Mouse (Mus musculus): ENCODE data around the gene Gm17660. TPM values are rescaled to one million over a fixed set of nuclear protein-coding genes. Genes with fewer than 3 reads are reported as not detected.

Gm17660 gene
- total and polyA plus RNA-seq, 3 experiments: not detected

DNA sequence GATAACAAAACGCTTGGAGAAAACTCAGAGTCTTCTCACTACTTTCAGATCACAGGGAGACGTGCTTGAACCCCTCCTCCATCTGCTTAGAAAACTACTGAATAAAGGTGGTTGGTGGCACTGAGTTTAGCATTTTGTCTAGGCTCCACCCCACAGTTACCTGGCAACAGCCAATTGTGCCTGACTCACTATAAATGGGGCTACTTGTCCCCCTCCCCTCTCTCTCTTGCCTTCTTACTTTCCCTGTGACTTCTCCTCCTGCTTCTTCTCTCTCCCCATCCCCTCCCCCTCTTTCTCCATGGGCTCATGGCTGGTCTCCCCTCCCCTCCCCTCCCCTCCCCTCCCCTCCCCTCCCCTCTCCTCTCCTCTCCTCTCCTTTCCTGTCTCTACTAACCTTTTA, 26.7 kb upstream of the Gm17660 start:
- no peak for DNase-seq (ENCODE audit: low read depth, low spot score)
- Histone ChIP-seq H3K9me3 (replicated peaks; ENCODE audit: insufficient read depth, low read length) (no peaks in the 10 kb centered on the region), H3K4me3 (ENCODE audit: control insufficient read depth in 1 of 2, insufficient read depth in 1 of 2, low read depth in 2 of 2, low read length in 2 of 2) (no peak overlapping the region), H3K27ac (ENCODE audit: control insufficient read depth, low read depth, low read length) (no peak overlapping the region), H3K79me2 (ENCODE audit: control insufficient read depth, insufficient read depth, low read length, poor library complexity) (no peaks in the 10 kb centered on the region), H3K36me3 (ENCODE audit: control insufficient read depth in 1 of 2, insufficient read depth in 2 of 2, low read length in 2 of 2) (no peaks in the 10 kb centered on the region), H3K4me1 (ENCODE audit: control insufficient read depth in 1 of 2, insufficient read depth in 2 of 2, low read length in 2 of 2) (no peaks in the 10 kb centered on the region), H3K9ac (ENCODE audit: control insufficient read depth, low read depth, low read length, poor library complexity, severe bottlenecking) (no peak overlapping the region), H3K27me3 (ENCODE audit: control insufficient read depth in 1 of 2, insufficient read depth in 2 of 2, low read length in 2 of 2) (peaks cover 0 to 2% of the 10 kb centered on the region in 2 experiments; a peak in 1 of 4 replicates)
- no peak for TF ChIP-seq ZKSCAN1 (IDR thresholded peaks at IDR 0.05; ENCODE audit: low read depth, low read length)
- TF ChIP-seq USF2 (IDR thresholded peaks at IDR 0.05; ENCODE audit: borderline replicate concordance in 1 of 2, insufficient read depth in 1 of 2, low read depth in 1 of 2, low read length in 2 of 2): no peak
- no peak for TF ChIP-seq E2F4 (IDR thresholded peaks at IDR 0.05; ENCODE audit: borderline replicate concordance, low read depth, low read length)
- no peak for TF ChIP-seq ELF1 (IDR thresholded peaks at IDR 0.05; ENCODE audit: low read depth, low read length)
- TF ChIP-seq GATA1 (IDR thresholded peaks at IDR 0.05; ENCODE audit: low read depth, low read length): no peak
- TF ChIP-seq ZC3H11A (IDR thresholded peaks at IDR 0.05; ENCODE audit: low read depth, low read length): no peak
- no peak for TF ChIP-seq MAFK (IDR thresholded peaks at IDR 0.05; ENCODE audit: borderline replicate concordance, low read depth, low read length)
- TF ChIP-seq EP300 (IDR thresholded peaks at IDR 0.05; ENCODE audit: low read depth in 1 of 2, low read length in 2 of 2): no peak
- TF ChIP-seq NELFE (IDR thresholded peaks at IDR 0.05; ENCODE audit: low read depth, low read length): no peak
- TF ChIP-seq RCOR1 (IDR thresholded peaks at IDR 0.05; ENCODE audit: low read depth, low read length): no peak
- TF ChIP-seq SIN3A (IDR thresholded peaks at IDR 0.05; ENCODE audit: low read length): no peak
- no peak for TF ChIP-seq ETS1 (IDR thresholded peaks at IDR 0.05; ENCODE audit: low read depth, low read length)
- TF ChIP-seq MYB (IDR thresholded peaks at IDR 0.05; ENCODE audit: low read depth, low read length): no peak
- no peak for TF ChIP-seq JUND (IDR thresholded peaks at IDR 0.05; ENCODE audit: low read depth, low read length)
- no peak for TF ChIP-seq UBTF (IDR thresholded peaks at IDR 0.05; ENCODE audit: borderline replicate concordance, insufficient read depth, low read depth, low read length)
- TF ChIP-seq RAD21 (IDR thresholded peaks at IDR 0.05; ENCODE audit: low read depth, low read length): no peak
- no peak for TF ChIP-seq MAZ (IDR thresholded peaks at IDR 0.05; ENCODE audit: low read depth, low read length)
- no peak for TF ChIP-seq POLR2AphosphoS5 (IDR thresholded peaks at IDR 0.05; ENCODE audit: borderline replicate concordance, low read depth, low read length)
- no peak for TF ChIP-seq MXI1 (IDR thresholded peaks at IDR 0.05; ENCODE audit: low read depth, low read length)
- TF ChIP-seq NRF1 (IDR thresholded peaks at IDR 0.05; ENCODE audit: insufficient read depth, low read depth, low read length, poor library complexity, severe bottlenecking): no peak

DNA sequence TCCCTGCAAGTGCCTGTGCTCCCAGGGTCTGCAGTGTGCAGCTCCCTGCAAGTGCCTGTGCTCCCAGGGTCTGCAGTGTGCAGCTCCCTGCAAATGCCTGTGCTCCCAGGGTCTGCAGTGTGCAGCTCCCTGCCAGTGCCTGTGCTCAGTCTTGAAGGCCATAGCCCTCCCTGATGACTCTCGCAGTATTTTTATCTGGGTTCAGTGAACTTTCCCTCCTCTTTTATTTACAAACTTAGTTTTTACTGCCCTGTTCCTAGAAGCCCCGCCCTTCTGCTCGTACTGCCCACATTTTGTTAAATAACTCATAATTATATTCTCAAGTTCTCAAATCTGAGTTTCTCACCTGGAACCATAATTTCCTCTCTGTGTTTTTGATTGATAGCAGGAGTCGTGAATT, 25.8 kb upstream of the Gm17660 start:
- Histone ChIP-seq H3K27ac (ENCODE audit: control insufficient read depth, low read depth, low read length) (no peak overlapping the region), H3K36me3 (ENCODE audit: control insufficient read depth in 1 of 2, insufficient read depth in 2 of 2, low read length in 2 of 2) (no peaks in the 10 kb centered on the region), H3K4me1 (ENCODE audit: control insufficient read depth in 1 of 2, insufficient read depth in 2 of 2, low read length in 2 of 2) (no peaks in the 10 kb centered on the region), H3K4me3 (ENCODE audit: control insufficient read depth in 1 of 2, insufficient read depth in 1 of 2, low read depth in 2 of 2, low read length in 2 of 2) (no peak overlapping the region), H3K9me3 (replicated peaks; ENCODE audit: insufficient read depth, low read length) (no peaks in the 10 kb centered on the region), H3K79me2 (ENCODE audit: control insufficient read depth, insufficient read depth, low read length, poor library complexity) (no peaks in the 10 kb centered on the region), H3K27me3 (ENCODE audit: control insufficient read depth in 1 of 2, insufficient read depth in 2 of 2, low read length in 2 of 2) (peaks cover 0 to 2% of the 10 kb centered on the region in 2 experiments; a peak in 1 of 4 replicates), H3K9ac (ENCODE audit: control insufficient read depth, low read depth, low read length, poor library complexity, severe bottlenecking) (no peak overlapping the region)
- no peak for DNase-seq (ENCODE audit: low read depth, low spot score)
- no peak for TF ChIP-seq RAD21 (IDR thresholded peaks at IDR 0.05; ENCODE audit: low read depth, low read length)
- no peak for TF ChIP-seq TBP (IDR thresholded peaks at IDR 0.05; ENCODE audit: low read depth, low read length)
- no peak for TF ChIP-seq MYC (IDR thresholded peaks at IDR 0.05; ENCODE audit: low read depth, low read length)
- TF ChIP-seq JUND (IDR thresholded peaks at IDR 0.05; ENCODE audit: low read depth, low read length): no peak
- no peak for TF ChIP-seq MEF2A (IDR thresholded peaks at IDR 0.05; ENCODE audit: extremely low read depth, insufficient replicate concordance, low read depth, low read length, poor library complexity, severe bottlenecking)
- no peak for TF ChIP-seq EP300 (IDR thresholded peaks at IDR 0.05; ENCODE audit: low read depth in 1 of 2, low read length in 2 of 2)
